Mouse (Mus musculus): Measurements from ENCODE around the gene Plcl2. TPM values are rescaled to one million over a fixed set of nuclear protein-coding genes. Genes with fewer than 3 reads are reported as not detected.
"Not testable (repeated sequence)": the region's sequence is repeated elsewhere in the genome, so short reads cannot be mapped to it uniquely, and the experiment has no call there.

The Plcl2 gene
- polyA plus RNA-seq, 1 experiment from 2014 or later, result 9.0 TPM

- ATAC-seq (ENCODE audit: insufficient read depth, low FRiP score, low TSS enrichment) (no peak), DNase-seq (ENCODE audit: low spot score) (no peak)
- no peak overlapping the region for H3K4me3 ChIP-seq (ENCODE audit: low read depth, low read length)
- no peaks in the 10 kb centered on the region for H3K4me1 ChIP-seq (ENCODE audit: control insufficient read depth, insufficient read depth, low read length)
- no peak overlapping the region for H3K9ac ChIP-seq (ENCODE audit: low read length)
- H3K27me3 ChIP-seq (ENCODE audit: control insufficient read depth, insufficient read depth, low read length), result no peaks in the 10 kb centered on the region
- WGBS, result 88% methylated on average over 2 of the region's 2 CpGs
- no peaks in the 10 kb centered on the region for H3K9me3 ChIP-seq (ENCODE audit: control insufficient read depth, low read length)
- H3K36me3 ChIP-seq (ENCODE audit: control insufficient read depth, insufficient read depth, low read length), result no peaks in the 10 kb centered on the region
- no peak overlapping the region for H3K4me2 ChIP-seq (ENCODE audit: low read depth)
- no peak overlapping the region for H3K27ac ChIP-seq (ENCODE audit: low read depth, low read length)
Measured at GRCm38 (mm10) chr17:50537786-50538185, 28.6 kb downstream of the Plcl2 start.

- H3K4me3 ChIP-seq (ENCODE audit: low read depth, low read length), result no peak overlapping the region
- no peaks in the 10 kb centered on the region for H3K27me3 ChIP-seq (ENCODE audit: control insufficient read depth, insufficient read depth, low read length)
- ATAC-seq (ENCODE audit: insufficient read depth, low FRiP score, low TSS enrichment) (no peak), DNase-seq (ENCODE audit: low spot score) (no peak)
- 92% methylated on average over 1 of the region's 1 CpGs for WGBS
- H3K36me3 ChIP-seq (ENCODE audit: control insufficient read depth, insufficient read depth, low read length), result no peaks in the 10 kb centered on the region
- no peaks in the 10 kb centered on the region for H3K4me1 ChIP-seq (ENCODE audit: control insufficient read depth, insufficient read depth, low read length)
- no peak overlapping the region for H3K4me2 ChIP-seq (ENCODE audit: low read depth)
- H3K27ac ChIP-seq (ENCODE audit: low read depth, low read length), result no peak overlapping the region
- H3K9me3 ChIP-seq (ENCODE audit: control insufficient read depth, low read length), result no peaks in the 10 kb centered on the region
- no peak overlapping the region for H3K9ac ChIP-seq (ENCODE audit: low read length)
Measured at GRCm38 (mm10) chr17:50544860-50545259, 35.7 kb downstream of the Plcl2 start.

DNA sequence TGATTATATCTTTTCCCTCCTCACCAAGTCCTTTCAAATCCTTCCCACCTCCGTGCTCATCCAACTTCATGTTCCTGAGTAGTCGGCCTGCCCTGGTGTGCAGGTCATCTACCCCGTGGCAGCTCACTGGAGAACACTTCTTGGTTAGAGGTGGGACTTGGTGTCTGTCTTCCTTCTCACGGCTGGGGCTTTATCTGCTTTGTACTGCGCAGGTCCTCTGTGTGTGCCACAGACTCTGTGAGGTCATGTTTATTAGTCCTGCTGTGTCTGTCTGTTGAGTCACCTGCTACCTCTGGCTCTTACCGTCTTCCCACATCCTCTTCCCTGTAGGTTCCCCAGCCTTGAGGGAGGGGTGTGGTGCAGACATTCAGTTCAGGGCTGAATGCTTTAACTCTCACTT lies 36.1 kb downstream of the Plcl2 start:
- ATAC-seq (ENCODE audit: insufficient read depth, low FRiP score, low TSS enrichment) (no peak), DNase-seq (ENCODE audit: low spot score) (no peak)
- Histone ChIP-seq H3K36me3 (ENCODE audit: control insufficient read depth, insufficient read depth, low read length) (no peaks in the 10 kb centered on the region), H3K27ac (ENCODE audit: low read depth, low read length) (no peak overlapping the region), H3K4me3 (ENCODE audit: low read depth, low read length) (no peak overlapping the region), H3K4me2 (ENCODE audit: low read depth) (no peak overlapping the region), H3K9me3 (ENCODE audit: control insufficient read depth, low read length) (no peaks in the 10 kb centered on the region), H3K27me3 (ENCODE audit: control insufficient read depth, insufficient read depth, low read length) (no peaks in the 10 kb centered on the region), H3K9ac (ENCODE audit: low read length) (no peak overlapping the region), H3K4me1 (ENCODE audit: control insufficient read depth, insufficient read depth, low read length) (no peaks in the 10 kb centered on the region)
- WGBS, result 82% methylated on average over 6 of the region's 6 CpGs

- H3K4me2 ChIP-seq (ENCODE audit: low read depth), result no peak overlapping the region
- H3K9ac ChIP-seq (ENCODE audit: low read length), result no peak overlapping the region
- no peaks in the 10 kb centered on the region for H3K4me1 ChIP-seq (ENCODE audit: control insufficient read depth, insufficient read depth, low read length)
- H3K27ac ChIP-seq (ENCODE audit: low read depth, low read length), result no peak overlapping the region
- H3K27me3 ChIP-seq (ENCODE audit: control insufficient read depth, insufficient read depth, low read length), result no peaks in the 10 kb centered on the region
- H3K36me3 ChIP-seq (ENCODE audit: control insufficient read depth, insufficient read depth, low read length), result no peaks in the 10 kb centered on the region
- H3K4me3 ChIP-seq (ENCODE audit: low read depth, low read length), result no peak overlapping the region
- H3K9me3 ChIP-seq (ENCODE audit: control insufficient read depth, low read length), result no peaks in the 10 kb centered on the region
- 92% methylated on average over 2 of the region's 2 CpGs for WGBS
- ATAC-seq (ENCODE audit: insufficient read depth, low FRiP score, low TSS enrichment) (no peak), DNase-seq (ENCODE audit: low spot score) (no peak)
Measured at GRCm38 (mm10) chr17:50552130-50552529, 42.9 kb downstream of the Plcl2 start.

DNA sequence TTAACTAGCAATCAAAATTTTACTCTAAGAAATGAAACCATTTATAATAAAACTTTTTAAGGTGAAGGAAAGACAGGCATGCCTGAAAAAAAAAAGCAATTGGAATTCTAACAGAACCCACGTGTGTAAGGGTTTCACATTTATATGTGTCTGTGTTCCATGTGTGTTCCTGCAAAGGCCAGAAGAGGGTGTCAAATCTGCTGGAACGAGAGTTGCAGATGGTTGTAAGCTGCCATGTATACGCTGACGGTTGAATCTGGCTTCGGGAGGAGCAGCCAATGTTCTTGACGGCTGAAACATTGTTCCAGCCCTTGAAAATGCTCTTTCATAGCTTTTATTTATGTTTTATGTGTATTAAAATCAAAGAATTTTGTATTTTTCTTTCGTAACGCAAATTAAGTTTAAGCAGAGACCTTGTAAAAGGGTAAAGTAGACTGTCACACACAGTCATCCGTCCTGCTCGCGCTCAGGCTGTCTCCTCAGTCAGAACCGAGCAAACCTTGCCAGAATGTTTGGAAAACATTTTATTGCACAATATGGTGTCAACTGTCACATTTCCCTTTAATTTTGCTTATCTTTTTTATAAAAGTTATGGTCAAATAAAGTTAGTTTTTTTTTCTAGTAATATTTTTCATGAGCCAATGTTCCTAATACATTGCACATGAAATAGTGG lies 48.5 kb downstream of the Plcl2 start:
- DNase-seq (ENCODE audit: low spot score), result no peak
- Histone ChIP-seq H3K4me3 (ENCODE audit: low read depth, low read length) (no peak overlapping the region), H3K9me3 (ENCODE audit: control insufficient read depth, low read length) (no peaks in the 10 kb centered on the region), H3K27me3 (ENCODE audit: control insufficient read depth, insufficient read depth, low read length) (no peaks in the 10 kb centered on the region), H3K9ac (ENCODE audit: low read length) (no peak overlapping the region), H3K27ac (ENCODE audit: low read depth, low read length) (no peak overlapping the region), H3K4me2 (ENCODE audit: low read depth) (no peak overlapping the region), H3K36me3 (ENCODE audit: control insufficient read depth, insufficient read depth, low read length) (no peaks in the 10 kb centered on the region), H3K4me1 (ENCODE audit: control insufficient read depth, insufficient read depth, low read length) (no peaks in the 10 kb centered on the region)
- 81% methylated on average over 12 of the region's 12 CpGs for WGBS
- ATAC-seq (ENCODE audit: insufficient read depth, low FRiP score, low TSS enrichment), result no peak

GRCm38 (mm10) chr17:50558239-50558625 lies 49.0 kb downstream of the Plcl2 start:
- Histone ChIP-seq H3K4me2 (ENCODE audit: low read depth) (no peak overlapping the region), H3K9me3 (ENCODE audit: control insufficient read depth, low read length) (no peaks in the 10 kb centered on the region), H3K27ac (ENCODE audit: low read depth, low read length) (no peak overlapping the region), H3K9ac (ENCODE audit: low read length) (no peak overlapping the region), H3K36me3 (ENCODE audit: control insufficient read depth, insufficient read depth, low read length) (no peaks in the 10 kb centered on the region), H3K4me1 (ENCODE audit: control insufficient read depth, insufficient read depth, low read length) (no peaks in the 10 kb centered on the region), H3K4me3 (ENCODE audit: low read depth, low read length) (no peak overlapping the region), H3K27me3 (ENCODE audit: control insufficient read depth, insufficient read depth, low read length) (no peaks in the 10 kb centered on the region)
- 77% methylated on average over 4 of the region's 4 CpGs for WGBS
- no peak for DNase-seq (ENCODE audit: low spot score)
- no peak for ATAC-seq (ENCODE audit: insufficient read depth, low FRiP score, low TSS enrichment)

GRCm38 (mm10) chr17:50565376-50566123 lies 56.3 kb downstream of the Plcl2 start:
- Histone ChIP-seq H3K36me3 (ENCODE audit: control insufficient read depth, insufficient read depth, low read length) (no peaks in the 10 kb centered on the region), H3K4me1 (ENCODE audit: control insufficient read depth, insufficient read depth, low read length) (no peaks in the 10 kb centered on the region), H3K4me2 (ENCODE audit: low read depth) (no peak overlapping the region), H3K27me3 (ENCODE audit: control insufficient read depth, insufficient read depth, low read length) (no peaks in the 10 kb centered on the region), H3K9ac (ENCODE audit: low read length) (no peak overlapping the region), H3K4me3 (ENCODE audit: low read depth, low read length) (no peak overlapping the region), H3K9me3 (ENCODE audit: control insufficient read depth, low read length) (no peaks in the 10 kb centered on the region), H3K27ac (ENCODE audit: low read depth, low read length) (no peak overlapping the region)
- DNase-seq (ENCODE audit: low spot score) (no peak), ATAC-seq (ENCODE audit: insufficient read depth, low FRiP score, low TSS enrichment) (no peak)
- 55% methylated on average over 8 of the region's 8 CpGs for WGBS

DNA sequence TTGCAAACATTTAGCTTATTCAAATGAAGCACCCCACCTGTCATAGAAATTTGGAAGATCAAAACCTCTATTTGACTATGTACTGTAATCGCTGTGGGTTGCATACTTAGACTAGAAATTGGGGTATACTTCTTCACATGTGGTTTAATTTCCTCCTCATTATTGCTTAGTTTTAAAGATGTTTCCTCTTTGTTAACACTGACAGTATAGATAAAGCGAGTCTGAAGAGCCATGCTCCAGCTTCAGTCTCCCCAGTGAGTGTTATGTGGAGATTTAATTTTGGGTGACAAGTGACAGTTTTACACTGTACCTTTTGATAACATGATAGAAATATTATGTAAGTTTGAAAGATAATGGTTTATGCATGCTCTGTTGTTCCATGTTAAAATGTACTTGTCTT lies 59.6 kb downstream of the Plcl2 start:
- Histone ChIP-seq H3K27ac (ENCODE audit: low read depth, low read length) (no peak overlapping the region), H3K36me3 (ENCODE audit: control insufficient read depth, insufficient read depth, low read length) (no peaks in the 10 kb centered on the region), H3K4me3 (ENCODE audit: low read depth, low read length) (no peak overlapping the region), H3K9me3 (ENCODE audit: control insufficient read depth, low read length) (no peaks in the 10 kb centered on the region), H3K9ac (ENCODE audit: low read length) (no peak overlapping the region), H3K4me2 (ENCODE audit: low read depth) (no peak overlapping the region), H3K27me3 (ENCODE audit: control insufficient read depth, insufficient read depth, low read length) (no peaks in the 10 kb centered on the region), H3K4me1 (ENCODE audit: control insufficient read depth, insufficient read depth, low read length) (no peaks in the 10 kb centered on the region)
- ATAC-seq (ENCODE audit: insufficient read depth, low FRiP score, low TSS enrichment) (no peak), DNase-seq (ENCODE audit: low spot score) (no peak)
- WGBS, result 98% methylated on average over 2 of the region's 2 CpGs

DNA sequence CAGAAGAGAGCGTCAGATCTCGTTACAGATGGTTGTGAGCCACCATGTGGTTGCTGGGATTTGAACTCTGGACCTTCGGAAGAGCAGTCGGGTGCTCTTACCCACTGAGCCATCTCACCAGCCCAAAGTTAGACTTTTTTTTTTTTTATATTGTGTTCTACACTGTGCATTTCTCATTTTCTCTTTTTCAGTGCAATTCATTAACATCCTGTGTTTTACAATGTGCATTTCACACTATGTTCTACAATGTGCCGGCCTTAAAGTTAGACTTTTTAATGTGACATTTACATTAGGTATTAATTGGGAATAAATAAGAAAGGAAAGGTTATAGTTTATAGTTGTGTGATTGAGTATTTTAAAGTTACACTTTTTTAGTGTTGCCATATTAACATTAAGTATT lies 61.0 kb downstream of the Plcl2 start:
- not testable (repeated sequence) for H3K4me2 ChIP-seq (ENCODE audit: low read depth); H3K4me1 ChIP-seq (ENCODE audit: control insufficient read depth, insufficient read depth, low read length); H3K9me3 ChIP-seq (ENCODE audit: control insufficient read depth, low read length); H3K27me3 ChIP-seq (ENCODE audit: control insufficient read depth, insufficient read depth, low read length); H3K36me3 ChIP-seq (ENCODE audit: control insufficient read depth, insufficient read depth, low read length); H3K9ac ChIP-seq (ENCODE audit: low read length); H3K4me3 ChIP-seq (ENCODE audit: low read depth, low read length); DNase-seq (ENCODE audit: low spot score); ATAC-seq (ENCODE audit: insufficient read depth, low FRiP score, low TSS enrichment); H3K27ac ChIP-seq (ENCODE audit: low read depth, low read length)
- 95% methylated on average over 5 of the region's 5 CpGs for WGBS
